Comparison of ENCODE assay signal across 8 mouse cellular contexts in genomic region chr6:128227438-128228017, GRCm38 (mm10).
A peak's percentile ranks its signal among the peaks of the same experiment; 100 is the strongest.
DNase-seq lines count a peak whose midpoint lies in the region; ATAC-seq and TF ChIP-seq lines count a peak whose summit lies in the region.

No protein-coding gene starts in this region.

- in situ Hi-C loops in CH12.LX (cut with MboI; ENCODE audit: low pct_ligation_motif_present, low pct_unique_long_range_greater_than_20kb, low sequenced_read_pairs) = no loop called here

- 24% methylated on average over 8 of the region's 8 CpGs for WGBS in embryonic facial prominence, embryonic 12.5 days
- whole genome bisulfite sequencing in intestine, embryonic 15.5 days = 40% methylated on average over 8 of the region's 8 CpGs
- WGBS in liver, embryonic 13.5 days (ENCODE audit: insufficient replicate concordance) = 41% methylated on average over 8 of the region's 8 CpGs
- WGBS in neural tube, embryonic 12.5 days = 18% methylated on average over 8 of the region's 8 CpGs

- TF ChIP-seq EP300 in CH12.LX (IDR thresholded peaks at IDR 0.05; ENCODE audit: low read length) = no peak

- H3K27me3 ChIP-seq in CH12.LX (replicated peaks) = peaks cover 7% of the 10 kb centered on the region
- H3K27me3 ChIP-seq in embryonic facial prominence, embryonic 12.5 days = no peaks in the 10 kb centered on the region
- no peaks in the 10 kb centered on the region for H3K27me3 ChIP-seq in intestine, embryonic 15.5 days (replicated peaks)
- no peaks in the 10 kb centered on the region for H3K27me3 ChIP-seq in liver, embryonic 13.5 days
- H3K27me3 ChIP-seq in neural tube, embryonic 12.5 days (replicated peaks) = no peaks in the 10 kb centered on the region

- H3K4me1 ChIP-seq in CH12.LX (ENCODE audit: control insufficient read depth in 1 of 2, insufficient read depth in 2 of 2) = peaks cover 0 to 3% of the 10 kb centered on the region in 2 experiments; a peak in 2 of 4 replicates
- no peaks in the 10 kb centered on the region for H3K4me1 ChIP-seq in embryonic facial prominence, embryonic 12.5 days
- no peaks in the 10 kb centered on the region for H3K4me1 ChIP-seq in intestine, embryonic 15.5 days (replicated peaks)
- H3K4me1 ChIP-seq in liver, embryonic 13.5 days (replicated peaks) = no peaks in the 10 kb centered on the region
- H3K4me1 ChIP-seq in neural tube, embryonic 12.5 days = no peaks in the 10 kb centered on the region

- TF ChIP-seq CTCF in gastrocnemius, adult 2 months (IDR thresholded peaks at IDR 0.05) = peak; percentile 26
- peak; percentile 40 to 57 for TF ChIP-seq CTCF in CH12.LX (conservative IDR thresholded peaks at IDR 0.05 in 1 of 2, IDR thresholded peaks at IDR 0.05 in 1 of 2; ENCODE audit: low read depth in 2 of 2, low read length in 2 of 2)

- no peak overlapping the region for H3K27ac ChIP-seq in gastrocnemius, adult 2 months
- H3K27ac ChIP-seq in CH12.LX (ENCODE audit: insufficient read depth, low read depth) = no peak overlapping the region
- H3K27ac ChIP-seq in embryonic facial prominence, embryonic 12.5 days = no peak overlapping the region
- H3K27ac ChIP-seq in intestine, embryonic 15.5 days = no peak overlapping the region
- H3K27ac ChIP-seq in liver, embryonic 13.5 days = no peak overlapping the region
- H3K27ac ChIP-seq in neural tube, embryonic 12.5 days = no peak overlapping the region

- dilution Hi-C loops in CH12.LX (cut with MboI; ENCODE audit: extremely low pct_ligation_motif_present, extremely low pct_unique_long_range_greater_than_20kb, low sequenced_read_pairs) = no loop called here

- DNase-seq in gastrocnemius, adult 2 months = no peak
- no peak for DNase-seq in gastrocnemius, adult 8-10 months (ENCODE audit: low spot score in 2 of 2)
- peak; percentile 23 for DNase-seq in CH12.LX (ENCODE audit: extremely low read depth)
- no peak for DNase-seq in liver, embryonic 13.5 days
- no peak for DNase-seq in spleen, postnatal 36 days (ENCODE audit: low spot score in 2 of 2)

- no peaks in the 10 kb centered on the region for H3K9me3 ChIP-seq in CH12.LX (replicated peaks; ENCODE audit: low read length)
- no peaks in the 10 kb centered on the region for H3K9me3 ChIP-seq in embryonic facial prominence, embryonic 12.5 days
- H3K9me3 ChIP-seq in intestine, embryonic 15.5 days = no peaks in the 10 kb centered on the region
- H3K9me3 ChIP-seq in liver, embryonic 13.5 days (replicated peaks) = no peaks in the 10 kb centered on the region
- no peaks in the 10 kb centered on the region for H3K9me3 ChIP-seq in neural tube, embryonic 12.5 days

- no peak for ATAC-seq in embryonic facial prominence, embryonic 12.5 days (ENCODE audit: insufficient number of reproducible peaks, insufficient read depth, low FRiP score, low TSS enrichment)
- ATAC-seq in intestine, embryonic 15.5 days = 0 out of 2 replicates have a peak, but pooled peaks have one; percentile 19
- ATAC-seq in liver, embryonic 13.5 days (ENCODE audit: low read depth) = peak; percentile 17; the same call in 1 of the 2 replicates
- ATAC-seq in neural tube, embryonic 12.5 days (ENCODE audit: low FRiP score, low read depth) = peak; percentile 34; the same call in 1 of the 2 replicates

- H3K4me3 ChIP-seq in gastrocnemius, adult 2 months = no peak overlapping the region
- H3K4me3 ChIP-seq in CH12.LX (replicated peaks in 1 of 3; ENCODE audit: low read depth in 2 of 3, low read length in 2 of 3, poor library complexity in 1 of 3) = no peak overlapping the region
- H3K4me3 ChIP-seq in embryonic facial prominence, embryonic 12.5 days = no peak overlapping the region
- no peak overlapping the region for H3K4me3 ChIP-seq in intestine, embryonic 15.5 days (replicated peaks)
- H3K4me3 ChIP-seq in liver, embryonic 13.5 days (replicated peaks) = no peak overlapping the region
- H3K4me3 ChIP-seq in neural tube, embryonic 12.5 days = no peak overlapping the region

- peak; percentile 10 for TF ChIP-seq RAD21 in CH12.LX (IDR thresholded peaks at IDR 0.05; ENCODE audit: low read depth, low read length)

- H3K79me2 ChIP-seq in CH12.LX (replicated peaks; ENCODE audit: control insufficient read depth, extremely low read depth, insufficient read depth, poor library complexity, severe bottlenecking) = no peaks in the 10 kb centered on the region

- intact Hi-C loops in gastrocnemius, adult 2 months (cut with DNase I) = loop anchor here (5.0 kb wide), 1 partner anchor 185 kb away; no protein-coding TSS in a partner anchor

- no peaks in the 10 kb centered on the region for H3K36me3 ChIP-seq in CH12.LX (replicated peaks in 1 of 2; ENCODE audit: control insufficient read depth in 1 of 2, insufficient read depth in 1 of 2, low read length in 1 of 2)
- no peaks in the 10 kb centered on the region for H3K36me3 ChIP-seq in embryonic facial prominence, embryonic 12.5 days
- no peaks in the 10 kb centered on the region for H3K36me3 ChIP-seq in intestine, embryonic 15.5 days
- H3K36me3 ChIP-seq in liver, embryonic 13.5 days = no peaks in the 10 kb centered on the region
- H3K36me3 ChIP-seq in neural tube, embryonic 12.5 days = no peaks in the 10 kb centered on the region

- no peak for TF ChIP-seq POLR2A in CH12.LX (IDR thresholded peaks at IDR 0.05; ENCODE audit: low read depth, low read length)

- peak overlapping the region; percentile 6; the same call in 1 of the 2 replicates for H3K4me2 ChIP-seq in CH12.LX (ENCODE audit: insufficient read depth, low read depth, poor library complexity, severe bottlenecking)
- H3K4me2 ChIP-seq in embryonic facial prominence, embryonic 12.5 days (replicated peaks) = peak overlapping the region; percentile 8; the same call in 1 of the 2 replicates
- H3K4me2 ChIP-seq in intestine, embryonic 15.5 days (replicated peaks) = no peak overlapping the region
- H3K4me2 ChIP-seq in liver, embryonic 13.5 days = no peak overlapping the region
- H3K4me2 ChIP-seq in neural tube, embryonic 12.5 days (replicated peaks) = peak overlapping the region; percentile 25; the same call in 1 of the 2 replicates

- H3K9ac ChIP-seq in CH12.LX (ENCODE audit: insufficient read depth, low read depth) = no peak overlapping the region
- H3K9ac ChIP-seq in embryonic facial prominence, embryonic 12.5 days = peak overlapping the region; percentile 3; the same call in 1 of the 2 replicates
- H3K9ac ChIP-seq in intestine, embryonic 15.5 days = no peak overlapping the region
- no peak overlapping the region for H3K9ac ChIP-seq in liver, embryonic 13.5 days
- no peak overlapping the region for H3K9ac ChIP-seq in neural tube, embryonic 12.5 days

TF ChIP-seq in CH12.LX, 34 proteins besides CTCF, POLR2A, EP300 and RAD21:
- TF ChIP-seq TBP (conservative IDR thresholded peaks at IDR 0.05; ENCODE audit: low read depth, low read length) = no peak
- TF ChIP-seq NELFE (IDR thresholded peaks at IDR 0.05; ENCODE audit: low read depth, low read length) = peak; percentile 16; the same call in 1 of the 2 replicates
- TF ChIP-seq MAZ (IDR thresholded peaks at IDR 0.05; ENCODE audit: low read depth, low read length) = no peak
- TF ChIP-seq HCFC1 (IDR thresholded peaks at IDR 0.05; ENCODE audit: low read depth, low read length) = no peak
- no peak for TF ChIP-seq E2F4 (IDR thresholded peaks at IDR 0.05; ENCODE audit: insufficient replicate concordance, low read depth, low read length)
- TF ChIP-seq ZNF384 (IDR thresholded peaks at IDR 0.05; ENCODE audit: low read depth, low read length) = no peak
- peak; percentile 22; the same call in 1 of the 2 replicates for TF ChIP-seq SMC3 (IDR thresholded peaks at IDR 0.05; ENCODE audit: low read depth, low read length)
- no peak for TF ChIP-seq RCOR1 (conservative IDR thresholded peaks at IDR 0.05; ENCODE audit: low read depth, low read length)
- no peak for TF ChIP-seq USF2 (conservative IDR thresholded peaks at IDR 0.05; ENCODE audit: low read depth, low read length)
- TF ChIP-seq PAX5 (IDR thresholded peaks at IDR 0.05; ENCODE audit: low read length) = no peak
- no peak for TF ChIP-seq JUND (conservative IDR thresholded peaks at IDR 0.05; ENCODE audit: low read depth, low read length)
TF ChIP-seq in CH12.LX: peak in this region for 2.

Comparison
In these comparisons a context has a peak if more than half of its experiments do, and no peak if none do; other contexts are left out.
1. H3K4me2 ChIP-seq: peak in CH12.LX (single experiment), embryonic facial prominence, embryonic 12.5 days (single experiment) and neural tube, embryonic 12.5 days (single experiment); none in intestine, embryonic 15.5 days (single experiment) and liver, embryonic 13.5 days (single experiment).